Mouse (Mus musculus) liver, embryonic 11.5 days (tissue): ENCODE data around the gene Lyg2. TPM values are rescaled to one million over a fixed set of nuclear protein-coding genes. Genes with fewer than 3 reads are reported as not detected.

ENCODE experiments used
- ATAC-seq: fragments of 200-750 bp; cut with Nextera tagmentation; replicated peaks from 2 replicates; pipeline ENCODE4 v1.8.0; 2017; ENCODE audit warnings: moderate number of reproducible peaks, mild to moderate bottlenecking, moderate TSS enrichment, moderate library complexity; ENCODE audit not compliant: low FRiP score
- DNase-seq: peaks from one replicate; pipeline ENCODE4 v3.0.0-alpha.2; 2017; ENCODE audit warnings: low spot score
- H3K27ac ChIP-seq: fragments of 300-500 bp; sonication (generic); 2 replicates; pipeline ENCODE4 v1.5.1; 2014; ENCODE audit warnings: mild to moderate bottlenecking, low read depth, low read length, control low read depth
- H3K27me3 ChIP-seq: fragments of 300-500 bp; sonication (generic); replicated peaks from 2 replicates; pipeline ENCODE4 v1.6.1; 2014; ENCODE audit warnings: low read length, mixed read lengths; ENCODE audit not compliant: control insufficient read depth, insufficient read depth
- H3K36me3 ChIP-seq: fragments of 300-500 bp; sonication (generic); 2 replicates; pipeline ENCODE4 v1.6.1; 2014; ENCODE audit warnings: mild to moderate bottlenecking, low read length, moderate library complexity, mixed read lengths; ENCODE audit not compliant: control insufficient read depth, insufficient read depth
- H3K4me1 ChIP-seq: fragments of 300-500 bp; sonication (generic); replicated peaks from 2 replicates; pipeline ENCODE4 v1.6.1; 2014; ENCODE audit warnings: low read length, mixed read lengths; ENCODE audit not compliant: control insufficient read depth, insufficient read depth
- H3K4me2 ChIP-seq: fragments of 300-500 bp; sonication (generic); 2 replicates; pipeline ENCODE4 v1.6.1; 2014; ENCODE audit warnings: mild to moderate bottlenecking, control low read depth, moderate library complexity
- H3K4me3 ChIP-seq: fragments of 300-500 bp; sonication (generic); 2 replicates; pipeline ENCODE4 v1.5.1; 2014; ENCODE audit warnings: low read depth, low read length, control low read depth
- H3K9ac ChIP-seq: fragments of 300-500 bp; sonication (generic); 2 replicates; pipeline ENCODE4 v1.6.1; 2014; ENCODE audit warnings: low read depth, low read length, control low read depth
- H3K9me3 ChIP-seq: fragments of 300-500 bp; sonication (generic); 2 replicates; pipeline ENCODE4 v1.6.1; 2016; ENCODE audit warnings: low read length, inconsistent platforms, mixed read lengths; ENCODE audit not compliant: control insufficient read depth
- WGBS: fragments of 180-500 bp; shearing (Covaris S2); extraction: QIAGEN DNeasy Blood & Tissue Kit; methylation state at CpG from one replicate; pipeline ENCODE4 v1.1.7; 2014; 5-methylcytosine and 5-hydroxymethylcytosine counted together
- polyA plus RNA-seq: library from polyadenylated mRNA; unstranded; fragments of >200 nt; fragmentation: Nextera tagmentation; extraction: Ambion mirVana; gene quantifications from 2 replicates; pipeline ENCODE4 v1.2.1, GENCODE M21; 2014

Gene Lyg2
- polyA plus RNA-seq, 1 experiment from 2014 or later: not detected

DNA sequence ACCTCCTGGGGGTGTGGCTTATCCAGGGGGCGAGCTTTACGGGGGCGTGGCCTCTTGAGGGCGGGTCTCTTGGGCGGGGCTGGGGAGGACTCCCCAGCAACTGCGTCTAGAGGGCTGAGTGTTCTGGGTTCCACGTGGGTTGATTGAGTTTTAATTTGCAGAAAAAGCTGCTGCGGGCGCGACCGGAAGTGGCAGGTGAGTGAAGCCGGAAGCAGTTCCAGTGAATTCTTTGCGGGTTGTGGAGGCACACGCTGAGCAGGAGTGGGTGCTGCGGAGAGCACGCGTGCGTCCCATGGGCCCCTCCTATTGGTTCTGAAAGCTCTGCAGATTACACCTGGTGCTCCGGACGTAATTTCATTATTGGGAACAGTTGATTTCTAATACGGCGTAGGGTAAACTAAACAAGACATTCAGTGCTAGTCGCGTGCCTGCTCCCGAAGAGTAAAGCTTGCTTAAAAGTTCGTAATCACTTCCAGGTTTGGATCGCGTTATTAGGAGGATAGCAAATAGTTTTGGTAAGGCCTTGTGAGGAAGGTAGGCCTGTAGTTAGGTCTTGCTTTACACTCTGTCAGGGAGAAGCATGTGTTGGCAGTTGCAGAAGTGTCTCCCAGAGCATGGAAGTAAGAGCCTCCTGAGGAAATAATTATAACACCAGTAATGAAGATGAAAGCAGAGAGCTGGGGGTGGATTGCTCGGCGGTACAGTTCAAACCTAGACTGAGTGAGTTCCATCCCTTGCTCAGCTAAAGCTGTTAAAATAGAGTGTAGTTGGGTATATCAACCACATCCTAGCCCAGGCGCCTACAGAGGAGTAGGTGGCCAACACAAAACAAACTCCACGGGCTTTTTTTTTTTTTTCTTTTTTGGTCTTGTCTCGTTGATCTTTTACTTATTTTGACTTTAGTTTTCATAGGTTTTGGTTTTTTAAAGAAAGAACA is 43.9 kb downstream of the Lyg2 start:
- H3K4me1 ChIP-seq: peaks cover 4% of the 10 kb centered on the region; the same call in 1 of the 2 replicates
- ATAC-seq (peak; percentile 89), DNase-seq (peak; percentile 81)
- H3K27ac ChIP-seq: peak overlapping the region; percentile 67
- H3K9ac ChIP-seq: peak overlapping the region; percentile 72
- H3K36me3 ChIP-seq: peaks cover 19% of the 10 kb centered on the region
- H3K27me3 ChIP-seq: 0 out of 2 replicates have a peak, but pooled peaks cover 2% of the 10 kb centered on the region
- peak overlapping the region; percentile 55 for H3K4me3 ChIP-seq
- WGBS: 4% methylated on average over 33 of the region's 33 CpGs
- H3K4me2 ChIP-seq: peak overlapping the region; percentile 84
- H3K9me3 ChIP-seq: peaks cover 8% of the 10 kb centered on the region; the same call in 1 of the 2 replicates

DNA sequence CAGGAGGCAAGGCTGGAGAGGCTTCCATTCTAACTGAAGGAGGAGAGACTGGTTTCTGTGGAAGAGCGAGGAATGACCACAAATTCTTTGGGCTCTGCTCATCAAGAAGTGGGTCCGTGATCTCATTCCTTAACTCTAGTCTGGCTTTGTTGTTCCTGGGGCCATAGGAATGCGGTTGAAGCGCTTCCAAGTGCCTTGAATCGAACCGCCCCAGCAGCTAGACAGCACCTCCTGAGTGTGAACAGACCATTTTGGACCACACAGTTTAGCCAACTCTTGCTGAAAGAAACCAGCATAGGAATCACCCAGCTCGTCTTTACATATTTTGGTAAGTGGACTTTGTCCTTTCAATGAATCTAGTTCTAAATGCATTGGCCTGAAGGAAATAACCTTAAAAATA is 44.6 kb downstream of the Lyg2 start, which contains the start of gene Lipt1:
Gene Lipt1, plus strand, starts transcription at position 35 of the 400 bp plus-strand sequence.
- Histone ChIP-seq H3K27me3 (0 out of 2 replicates have a peak, but pooled peaks cover 2% of the 10 kb centered on the region), H3K4me1 (peaks cover 4% of the 10 kb centered on the region; the same call in 1 of the 2 replicates), H3K4me3 (peak within 1 kb of the TSS; percentile 55), H3K27ac (peak within 1 kb of the TSS; percentile 67), H3K36me3 (peaks cover 16% of the 10 kb centered on the region), H3K9me3 (peaks cover 8% of the 10 kb centered on the region; the same call in 1 of the 2 replicates), H3K9ac (peak within 1 kb of the TSS; percentile 72), H3K4me2 (peak within 1 kb of the TSS; percentile 84)
- DNase-seq (no peak), ATAC-seq (peak; percentile 54; the same call in 1 of the 2 replicates)
- WGBS: 16% methylated on average over 7 of the region's 7 CpGs

- no peak overlapping the region for H3K27ac ChIP-seq
- no peaks in the 10 kb centered on the region for H3K36me3 ChIP-seq
- H3K9me3 ChIP-seq: no peaks in the 10 kb centered on the region
- ATAC-seq: no peak
- peaks cover 4% of the 10 kb centered on the region; the same call in 1 of the 2 replicates for H3K4me1 ChIP-seq
- 0 out of 2 replicates have a peak, but pooled peaks cover 2% of the 10 kb centered on the region for H3K27me3 ChIP-seq
- WGBS: 38% methylated on average over 2 of the region's 2 CpGs
- no peak overlapping the region; the same call in 1 of the 2 replicates for H3K9ac ChIP-seq
- H3K4me2 ChIP-seq: no peak overlapping the region
- no peak overlapping the region for H3K4me3 ChIP-seq
- DNase-seq: no peak
Observed at GRCm38 (mm10) chr1:37869362-37869761, 46.9 kb downstream of the Lyg2 start.

DNA sequence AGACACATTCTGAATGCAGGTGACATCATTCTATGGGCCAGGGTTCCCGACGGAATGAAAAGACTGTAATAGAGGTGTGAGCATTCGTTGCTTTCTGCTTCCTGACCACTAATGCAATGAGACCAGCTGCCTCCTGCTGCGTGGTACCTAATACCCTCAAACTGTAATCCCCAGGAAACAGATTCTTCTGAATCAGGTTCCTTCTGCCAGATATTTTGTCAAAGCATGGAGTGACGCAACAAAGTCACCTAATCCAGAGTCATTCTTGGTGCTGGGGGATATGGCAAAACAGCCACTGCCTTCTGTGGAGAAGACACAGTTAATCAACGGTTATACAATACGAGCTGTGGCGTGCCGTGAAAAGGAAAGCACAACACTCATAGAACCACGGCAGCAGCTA is 47.7 kb downstream of the Lyg2 start:
- Histone ChIP-seq H3K4me2 (no peak overlapping the region), H3K27ac (no peak overlapping the region), H3K9ac (no peak overlapping the region), H3K4me3 (no peak overlapping the region), H3K9me3 (no peaks in the 10 kb centered on the region), H3K4me1 (peaks cover 4% of the 10 kb centered on the region; the same call in 1 of the 2 replicates), H3K27me3 (0 out of 2 replicates have a peak, but pooled peaks cover 2% of the 10 kb centered on the region), H3K36me3 (no peaks in the 10 kb centered on the region)
- no peak for ATAC-seq
- 54% methylated on average over 10 of the region's 10 CpGs for WGBS
- no peak for DNase-seq

GRCm38 (mm10) chr1:37867684-37868322 is 48.5 kb downstream of the Lyg2 start:
- Histone ChIP-seq H3K27ac (no peak overlapping the region), H3K36me3 (no peaks in the 10 kb centered on the region), H3K9ac (no peak overlapping the region), H3K4me2 (no peak overlapping the region), H3K9me3 (no peaks in the 10 kb centered on the region), H3K4me3 (no peak overlapping the region), H3K4me1 (0 out of 2 replicates have a peak, but pooled peaks cover 4% of the 10 kb centered on the region), H3K27me3 (0 out of 2 replicates have a peak, but pooled peaks cover 2% of the 10 kb centered on the region)
- ATAC-seq (no peak), DNase-seq (no peak)
- WGBS: 61% methylated on average over 10 of the region's 10 CpGs

DNA sequence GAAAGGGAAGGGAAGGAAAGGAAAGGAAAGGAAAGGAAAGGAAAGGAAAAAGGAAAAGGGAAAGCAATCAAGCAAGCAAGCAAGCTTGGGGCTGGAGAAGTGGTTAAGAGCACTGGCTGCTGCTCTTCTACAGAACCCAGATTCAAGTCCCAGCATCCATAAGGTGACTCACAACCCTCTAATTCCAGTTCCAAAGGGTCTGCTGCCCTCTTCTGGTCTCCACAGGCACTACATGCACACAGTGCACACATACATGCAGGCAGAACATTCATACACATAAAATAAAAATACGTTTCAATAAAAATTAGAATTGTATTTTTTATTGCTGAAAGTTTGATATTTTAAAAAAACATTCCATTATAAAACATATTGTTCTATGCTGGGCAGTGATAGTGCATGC is 49.2 kb downstream of the Lyg2 start:
- Histone ChIP-seq H3K27me3 (0 out of 2 replicates have a peak, but pooled peaks cover 2% of the 10 kb centered on the region), H3K4me3 (no peak overlapping the region), H3K4me1 (0 out of 2 replicates have a peak, but pooled peaks cover 4% of the 10 kb centered on the region), H3K36me3 (no peaks in the 10 kb centered on the region), H3K27ac (no peak overlapping the region), H3K4me2 (no peak overlapping the region), H3K9ac (no peak overlapping the region), H3K9me3 (no peaks in the 10 kb centered on the region)
- ATAC-seq (no peak), DNase-seq (no peak)
- 67% methylated on average over 1 of the region's 1 CpGs for WGBS

- no peak for ATAC-seq
Observed at GRCm38 (mm10) chr1:37866286-37866685, 50.0 kb downstream of the Lyg2 start, which contains the start of gene Tsga10. TSS of gene Tsga10 (minus strand) at chr1:37866429.

More at GRCm38 (mm10) chr1:37866286-37866685, 50.0 kb downstream of the Lyg2 start, which contains the start of gene Tsga10:
- Histone ChIP-seq H3K4me1 (no peaks in the 10 kb centered on the region), H3K36me3 (no peaks in the 10 kb centered on the region), H3K9ac (peak within 1 kb of the TSS; percentile 78), H3K4me3 (peak within 1 kb of the TSS; percentile 71), H3K9me3 (no peaks in the 10 kb centered on the region), H3K27me3 (0 out of 2 replicates have a peak, but pooled peaks cover 2% of the 10 kb centered on the region), H3K27ac (peak within 1 kb of the TSS; percentile 66), H3K4me2 (peak within 1 kb of the TSS; percentile 79)
- 85% methylated on average over 6 of the region's 6 CpGs for WGBS
- no peak for DNase-seq
